Mouse (Mus musculus): ENCODE data around the gene Pirb. TPM values are rescaled to one million over a fixed set of nuclear protein-coding genes. Genes with fewer than 3 reads are reported as not detected.

Gene Pirb
- polyA plus RNA-seq, 1 experiment from 2014 or later, result 0.47 TPM

DNA sequence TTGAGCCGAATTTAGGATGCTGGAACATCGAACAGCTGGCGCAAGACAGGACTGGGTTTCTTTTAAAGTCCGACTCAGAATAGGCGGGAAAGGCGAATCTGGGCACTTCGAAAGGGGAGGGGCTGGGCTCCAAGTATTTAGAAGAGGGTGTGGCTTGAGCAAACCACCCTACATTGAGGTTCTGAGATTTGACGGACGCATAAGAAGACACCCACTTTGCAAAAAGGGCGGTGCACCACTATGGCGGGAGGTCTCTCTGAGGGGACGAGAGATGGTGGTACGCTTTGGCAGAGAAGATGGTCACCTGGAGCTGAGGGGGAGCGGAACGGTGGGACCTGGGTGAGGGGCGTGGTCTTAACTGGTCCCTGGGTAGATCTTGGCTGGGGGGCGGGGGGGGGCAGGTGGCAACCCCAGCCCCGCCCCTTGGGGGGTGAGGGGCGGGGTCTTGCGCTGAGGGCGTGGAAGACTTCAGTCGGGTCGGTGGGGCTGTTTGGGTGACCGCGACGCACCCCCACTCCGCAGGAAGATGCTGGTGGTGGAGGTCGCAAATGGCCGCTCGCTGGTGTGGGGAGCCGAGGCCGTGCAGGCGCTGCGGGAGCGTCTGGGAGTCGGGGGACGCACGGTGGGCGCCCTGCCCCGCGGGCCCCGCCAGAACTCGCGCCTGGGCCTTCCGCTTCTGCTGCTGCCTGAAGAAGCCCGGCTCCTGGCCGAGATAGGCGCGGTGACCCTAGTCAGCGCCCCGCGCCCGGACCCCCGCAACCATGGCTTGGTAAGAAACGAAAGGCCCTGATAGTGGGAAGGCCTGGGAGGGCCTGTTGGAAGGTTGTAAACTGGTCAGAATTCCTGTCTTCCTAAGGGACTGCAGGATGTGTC, 25.9 kb downstream of the Pirb start:
- WGBS, result under 1% methylated on average over 53 of the region's 55 CpGs
- DNase-seq (ENCODE audit: low spot score) (peak; percentile 68), ATAC-seq (ENCODE audit: low FRiP score) (peak; percentile 28)
- Histone ChIP-seq H3K27ac (peak overlapping the region; percentile 93), H3K9me3 (ENCODE audit: control insufficient read depth, low read length) (no peaks in the 10 kb centered on the region), H3K4me3 (replicated peaks; ENCODE audit: low read length) (peak overlapping the region; percentile 88), H3K27me3 (ENCODE audit: control insufficient read depth, insufficient read depth, low read length) (no peaks in the 10 kb centered on the region), H3K4me1 (replicated peaks; ENCODE audit: control insufficient read depth, insufficient read depth, low read length) (peaks cover 19% of the 10 kb centered on the region), H3K4me2 (replicated peaks) (peak overlapping the region; percentile 88), H3K36me3 (replicated peaks; ENCODE audit: control insufficient read depth, insufficient read depth) (peaks cover 51% of the 10 kb centered on the region), H3K9ac (peak overlapping the region; percentile 93)

- 0% methylated on average over 18 of the region's 18 CpGs for whole genome bisulfite sequencing
- ATAC-seq (ENCODE audit: low FRiP score) (no peak), DNase-seq (ENCODE audit: low spot score) (no peak)
- Histone ChIP-seq H3K9me3 (ENCODE audit: control insufficient read depth, low read length) (no peaks in the 10 kb centered on the region), H3K4me3 (replicated peaks; ENCODE audit: low read length) (peak overlapping the region; percentile 88), H3K27ac (peak overlapping the region; percentile 93), H3K27me3 (ENCODE audit: control insufficient read depth, insufficient read depth, low read length) (no peaks in the 10 kb centered on the region), H3K4me2 (replicated peaks) (peak overlapping the region; percentile 88), H3K9ac (peak overlapping the region; percentile 93), H3K36me3 (replicated peaks; ENCODE audit: control insufficient read depth, insufficient read depth) (peaks cover 45% of the 10 kb centered on the region), H3K4me1 (replicated peaks; ENCODE audit: control insufficient read depth, insufficient read depth, low read length) (peaks cover 19% of the 10 kb centered on the region)
These were observed 26.4 kb downstream of the Pirb start for GRCm38 (mm10) chr7:3693809-3694075.

DNA sequence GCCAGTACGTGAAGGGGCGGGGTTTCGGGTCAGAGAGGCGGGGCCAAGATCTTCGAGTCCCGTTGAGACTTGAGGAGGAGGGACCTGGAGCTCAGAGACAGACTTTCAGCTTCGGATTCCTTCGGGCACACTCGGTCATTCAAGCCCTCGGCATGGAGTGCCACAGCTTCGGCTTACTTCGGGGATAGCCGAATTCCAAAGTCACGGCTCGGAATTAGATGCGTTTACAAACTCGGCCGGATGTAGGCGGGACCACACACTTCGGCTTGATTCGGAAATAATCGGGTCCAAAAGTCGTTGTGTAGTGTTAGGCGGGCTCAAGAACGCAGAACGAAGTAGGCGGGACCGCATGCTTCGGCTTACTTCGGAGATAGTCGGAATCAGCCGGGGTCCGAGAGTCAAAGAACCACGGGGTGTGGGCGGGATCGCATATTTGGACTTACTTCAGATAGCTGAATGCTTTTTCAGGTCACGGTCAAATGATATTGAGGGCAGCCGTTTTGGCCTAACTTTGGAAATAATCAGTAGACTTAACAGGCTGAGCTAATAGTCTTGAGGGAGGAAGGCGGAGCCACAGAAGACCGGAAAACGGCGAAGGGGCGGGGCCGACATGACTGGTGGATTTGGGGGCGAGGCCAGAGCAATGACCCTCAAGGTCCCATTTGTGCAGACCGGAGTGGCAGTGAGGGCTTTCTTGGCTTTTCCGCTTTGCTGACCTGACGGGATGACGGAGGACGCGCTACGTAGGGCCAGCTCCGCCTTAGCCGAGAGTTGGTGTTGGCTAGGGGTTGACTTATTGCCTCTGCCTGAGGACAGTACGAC, 27.0 kb downstream of the Pirb start, which contains the start of gene Mboat7:
Mboat7 (minus strand) TSS at position 537 of the 822 bp plus-strand sequence.
- Histone ChIP-seq H3K4me2 (replicated peaks) (peak within 1 kb of the TSS; percentile 88), H3K36me3 (replicated peaks; ENCODE audit: control insufficient read depth, insufficient read depth) (peaks cover 44% of the 10 kb centered on the region), H3K9ac (peak within 1 kb of the TSS; percentile 93), H3K9me3 (ENCODE audit: control insufficient read depth, low read length) (no peaks in the 10 kb centered on the region), H3K4me3 (replicated peaks; ENCODE audit: low read length) (peak within 1 kb of the TSS; percentile 88), H3K27me3 (ENCODE audit: control insufficient read depth, insufficient read depth, low read length) (no peaks in the 10 kb centered on the region), H3K4me1 (replicated peaks; ENCODE audit: control insufficient read depth, insufficient read depth, low read length) (peaks cover 19% of the 10 kb centered on the region), H3K27ac (peak within 1 kb of the TSS; percentile 93)
- under 1% methylated on average over 55 of the region's 55 CpGs for WGBS
- ATAC-seq (ENCODE audit: low FRiP score) (peak; percentile 94), DNase-seq (ENCODE audit: low spot score) (peak; percentile 98)

DNA sequence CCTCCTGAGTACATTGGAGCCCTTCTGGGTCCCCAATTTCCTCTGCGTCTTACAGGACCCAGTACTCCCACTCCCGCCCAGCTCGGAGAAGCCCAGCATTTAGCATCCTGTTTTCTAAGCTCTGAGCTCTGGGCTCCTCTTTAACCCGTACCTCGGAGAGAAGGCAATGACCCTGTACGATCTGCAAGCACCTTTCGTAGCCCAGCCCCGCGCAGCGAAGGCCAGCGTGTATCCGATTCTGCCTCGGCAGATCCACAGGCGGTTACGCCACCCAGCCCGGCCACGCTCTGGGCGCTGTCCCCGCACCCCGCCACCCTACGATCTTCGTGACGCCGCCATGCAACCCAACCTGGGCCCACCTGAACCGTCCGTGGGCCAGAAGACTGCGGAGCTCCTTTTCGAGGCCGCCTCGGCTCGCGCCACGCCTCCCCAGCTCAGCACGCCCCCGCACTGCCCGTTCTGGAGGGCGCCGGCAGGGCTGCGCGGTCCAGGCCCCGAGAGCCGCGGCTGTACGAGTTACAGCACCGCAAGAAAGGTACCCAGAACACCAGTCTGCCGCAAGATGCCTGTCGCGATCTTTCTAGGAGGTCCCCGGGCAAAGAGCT, 27.7 kb downstream of the Pirb start, which contains the start of gene Tsen34:
Tsen34 (plus strand) TSS at position 482 of the 605 bp plus-strand sequence.
- peak within 1 kb of the TSS; percentile 88 for H3K4me3 ChIP-seq (replicated peaks; ENCODE audit: low read length)
- no peaks in the 10 kb centered on the region for H3K9me3 ChIP-seq (ENCODE audit: control insufficient read depth, low read length)
- peaks cover 19% of the 10 kb centered on the region for H3K4me1 ChIP-seq (replicated peaks; ENCODE audit: control insufficient read depth, insufficient read depth, low read length)
- DNase-seq (ENCODE audit: low spot score) (no peak), ATAC-seq (ENCODE audit: low FRiP score) (no peak; the same call in 1 of the 2 replicates)
- H3K36me3 ChIP-seq (replicated peaks; ENCODE audit: control insufficient read depth, insufficient read depth), result peaks cover 40% of the 10 kb centered on the region
- no peaks in the 10 kb centered on the region for H3K27me3 ChIP-seq (ENCODE audit: control insufficient read depth, insufficient read depth, low read length)
- peak within 1 kb of the TSS; percentile 88 for H3K4me2 ChIP-seq (replicated peaks)
- peak within 1 kb of the TSS; percentile 93 for H3K27ac ChIP-seq
- WGBS, result under 1% methylated on average over 49 of the region's 49 CpGs
- H3K9ac ChIP-seq, result peak within 1 kb of the TSS; percentile 93

DNA sequence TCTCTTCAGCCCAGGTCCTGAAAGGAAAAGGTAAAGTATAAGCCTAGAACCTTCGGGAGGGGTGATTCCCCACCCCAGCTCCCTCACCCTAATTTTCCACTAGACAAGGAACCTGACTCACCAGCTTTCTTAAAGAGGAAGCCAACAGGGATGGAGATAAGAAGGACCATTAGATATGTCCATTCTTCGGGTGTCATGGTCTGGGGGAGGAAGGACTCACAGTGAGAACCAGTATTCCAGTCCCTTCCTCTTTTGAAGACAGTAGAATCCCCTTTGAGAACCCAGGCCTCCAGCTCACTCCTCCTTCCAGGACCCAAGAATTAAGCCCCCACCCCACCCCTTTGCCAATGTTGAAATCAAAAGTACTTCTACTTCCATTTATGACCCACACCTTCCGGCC, 28.3 kb downstream of the Pirb start:
- H3K4me3 ChIP-seq (replicated peaks; ENCODE audit: low read length), result peak overlapping the region; percentile 88
- peak overlapping the region; percentile 88 for H3K4me2 ChIP-seq (replicated peaks)
- peaks cover 19% of the 10 kb centered on the region for H3K4me1 ChIP-seq (replicated peaks; ENCODE audit: control insufficient read depth, insufficient read depth, low read length)
- no peaks in the 10 kb centered on the region for H3K27me3 ChIP-seq (ENCODE audit: control insufficient read depth, insufficient read depth, low read length)
- H3K27ac ChIP-seq, result peak overlapping the region; percentile 93; the same call in 1 of the 2 replicates
- DNase-seq (ENCODE audit: low spot score), result no peak
- H3K36me3 ChIP-seq (replicated peaks; ENCODE audit: control insufficient read depth, insufficient read depth), result peaks cover 40% of the 10 kb centered on the region
- peak overlapping the region; percentile 93 for H3K9ac ChIP-seq
- no peak for ATAC-seq (ENCODE audit: low FRiP score)
- no peaks in the 10 kb centered on the region for H3K9me3 ChIP-seq (ENCODE audit: control insufficient read depth, low read length)
- WGBS, result 38% methylated on average over 3 of the region's 3 CpGs

GRCm38 (mm10) chr7:3685400-3686187, 34.6 kb downstream of the Pirb start:
- peaks cover 10% of the 10 kb centered on the region; the same call in 1 of the 2 replicates for H3K4me1 ChIP-seq (replicated peaks; ENCODE audit: control insufficient read depth, insufficient read depth, low read length)
- DNase-seq (ENCODE audit: low spot score), result no peak
- WGBS, result 78% methylated on average over 31 of the region's 31 CpGs
- no peaks in the 10 kb centered on the region for H3K27me3 ChIP-seq (ENCODE audit: control insufficient read depth, insufficient read depth, low read length)
- ATAC-seq (ENCODE audit: low FRiP score), result 0 out of 2 replicates have a peak, but pooled peaks have one; percentile 21
- no peak overlapping the region for H3K4me2 ChIP-seq (replicated peaks)
- no peak overlapping the region for H3K27ac ChIP-seq
- H3K9me3 ChIP-seq (ENCODE audit: control insufficient read depth, low read length), result no peaks in the 10 kb centered on the region
- H3K36me3 ChIP-seq (replicated peaks; ENCODE audit: control insufficient read depth, insufficient read depth), result peaks cover 62% of the 10 kb centered on the region
- no peak overlapping the region for H3K4me3 ChIP-seq (replicated peaks; ENCODE audit: low read length)
- H3K9ac ChIP-seq, result no peak overlapping the region

GRCm38 (mm10) chr7:3684698-3685097, 35.5 kb downstream of the Pirb start:
- no peak for ATAC-seq (ENCODE audit: low FRiP score)
- no peak overlapping the region for H3K4me2 ChIP-seq (replicated peaks)

DNA sequence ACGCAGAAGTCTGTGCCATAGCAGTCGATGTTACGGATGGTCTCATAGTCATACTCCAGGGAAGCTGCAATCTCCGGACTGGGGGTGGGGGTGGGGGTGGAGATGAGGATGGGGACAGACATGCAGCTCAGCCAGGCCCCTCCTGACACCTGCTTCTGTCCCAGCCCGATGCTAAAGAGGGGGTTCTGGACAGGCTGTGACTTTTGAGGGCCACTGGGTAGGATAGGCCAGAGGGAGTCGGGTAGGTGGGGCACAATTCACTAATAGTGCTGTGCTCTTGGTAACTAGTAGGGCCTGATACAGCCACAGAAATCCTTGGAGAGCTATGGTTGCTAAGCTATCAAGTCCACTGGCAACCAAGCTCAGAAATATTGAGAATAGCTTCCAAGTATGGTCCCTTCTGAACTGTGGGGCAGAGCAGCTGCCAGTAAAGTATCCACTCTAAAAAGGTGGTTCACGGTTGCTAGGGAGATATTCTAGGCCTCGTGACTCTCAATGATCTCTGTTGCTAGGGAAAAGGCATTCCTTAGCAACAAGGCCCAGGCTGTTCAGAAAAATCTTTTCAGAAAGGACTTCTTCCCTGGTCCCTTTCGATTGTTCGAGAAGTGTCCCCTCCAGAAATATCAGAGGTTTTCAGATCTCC, 36.2 kb downstream of the Pirb start:
- Histone ChIP-seq H3K27ac (peak overlapping the region; percentile 73), H3K9me3 (ENCODE audit: control insufficient read depth, low read length) (no peaks in the 10 kb centered on the region), H3K27me3 (ENCODE audit: control insufficient read depth, insufficient read depth, low read length) (no peaks in the 10 kb centered on the region), H3K4me2 (replicated peaks) (no peak overlapping the region), H3K4me1 (replicated peaks; ENCODE audit: control insufficient read depth, insufficient read depth, low read length) (peaks cover 10% of the 10 kb centered on the region; the same call in 1 of the 2 replicates), H3K36me3 (replicated peaks; ENCODE audit: control insufficient read depth, insufficient read depth) (peaks cover 63% of the 10 kb centered on the region), H3K9ac (no peak overlapping the region), H3K4me3 (replicated peaks; ENCODE audit: low read length) (no peak overlapping the region)
- ATAC-seq (ENCODE audit: low FRiP score) (peak; percentile 76), DNase-seq (ENCODE audit: low spot score) (peak; percentile 53)
- 48% methylated on average over 10 of the region's 10 CpGs for WGBS

More at GRCm38 (mm10) chr7:3684698-3685097, 35.5 kb downstream of the Pirb start:
- peaks cover 62% of the 10 kb centered on the region for H3K36me3 ChIP-seq (replicated peaks; ENCODE audit: control insufficient read depth, insufficient read depth)
- DNase-seq (ENCODE audit: low spot score), result no peak
- H3K27ac ChIP-seq, result peak overlapping the region; percentile 73
- H3K27me3 ChIP-seq (ENCODE audit: control insufficient read depth, insufficient read depth, low read length), result no peaks in the 10 kb centered on the region
- WGBS, result 67% methylated on average over 8 of the region's 8 CpGs
- peaks cover 10% of the 10 kb centered on the region; the same call in 1 of the 2 replicates for H3K4me1 ChIP-seq (replicated peaks; ENCODE audit: control insufficient read depth, insufficient read depth, low read length)
- H3K9me3 ChIP-seq (ENCODE audit: control insufficient read depth, low read length), result no peaks in the 10 kb centered on the region
- no peak overlapping the region for H3K4me3 ChIP-seq (replicated peaks; ENCODE audit: low read length)
- H3K9ac ChIP-seq, result no peak overlapping the region
